Mouse (Mus musculus): Measurements from ENCODE around the gene Bsg.

GRCm38 (mm10) chr10:79684770-79685600 is 19.3 kb upstream of the Bsg start:
- TF ChIP-seq POLR2A (IDR thresholded peaks at IDR 0.05; ENCODE audit: borderline replicate concordance, extremely low read depth, insufficient read depth, insufficient read length, poor library complexity, severe bottlenecking) (no peak), CTCF (IDR thresholded peaks at IDR 0.05; ENCODE audit: borderline replicate concordance, extremely low read depth, insufficient read depth, insufficient read length) (no peak)

Measured in brain, embryonic 14.5 days (tissue).